Mouse (Mus musculus) ES-E14 (cell line): ENCODE data around the gene Fhit. TPM values are rescaled to one million over a fixed set of nuclear protein-coding genes. Genes with fewer than 3 reads are reported as not detected.

Experiments used
- DNase-seq: peaks from one replicate; pipeline ENCODE4 v3.0.0-alpha.2; 2013; ENCODE audit warnings: low read depth, low spot score
- H3K27ac ChIP-seq: 2 replicates; pipeline ENCODE4 v1.5.1; 2012; ENCODE audit warnings: low read depth, mild to moderate bottlenecking, low read length, moderate library complexity, mixed read lengths; ENCODE audit not compliant: poor library complexity, insufficient read depth, severe bottlenecking
- H3K36me3 ChIP-seq: 2 replicates; pipeline ENCODE4 v1.6.1; 2012; ENCODE audit warnings: mild to moderate bottlenecking, low read length, moderate library complexity, mixed read lengths; ENCODE audit not compliant: control insufficient read depth, poor library complexity, insufficient read depth, severe bottlenecking
- H3K4me1 ChIP-seq, 2 experiments: fragments of 150-350 bp in 1 of 2; sonication (generic) in 1 of 2; 2 replicates each; pipeline ENCODE4 v1.6.1; 2012; ENCODE audit warnings: low read length in 2 of 2, mild to moderate bottlenecking in 1 of 2, mixed read lengths in 1 of 2; ENCODE audit not compliant: control insufficient read depth in 2 of 2, insufficient read depth in 2 of 2, poor library complexity in 1 of 2
- H3K4me3 ChIP-seq, 2 experiments: fragments of 150-350 bp in 1 of 2; sonication (generic) in 1 of 2; 2 replicates each; pipeline ENCODE4 v1.5.1; 2012; ENCODE audit warnings: low read length in 2 of 2, low read depth in 1 of 2, mild to moderate bottlenecking in 1 of 2, mixed read lengths in 1 of 2; ENCODE audit not compliant: insufficient read depth in 1 of 2, poor library complexity in 1 of 2, severe bottlenecking in 1 of 2
- H3K9ac ChIP-seq: 2 replicates; pipeline ENCODE4 v1.6.1; 2012; ENCODE audit warnings: low read depth, mild to moderate bottlenecking, low read length, mixed read lengths; ENCODE audit not compliant: poor library complexity, insufficient read depth, severe bottlenecking
- H3K9me3 ChIP-seq: fragments of 150-350 bp; sonication (generic); 2 replicates; pipeline ENCODE4 v1.6.1; 2012; ENCODE audit warnings: low read depth, mild to moderate bottlenecking, low read length; ENCODE audit not compliant: control insufficient read depth, insufficient read depth
- CHD2 ChIP-seq: IDR thresholded peaks from 2 replicates; pipeline ENCODE4 v1.6.1; 2014; ENCODE audit warnings: mild to moderate bottlenecking, low read depth, low read length, inconsistent platforms
- HCFC1 ChIP-seq: IDR thresholded peaks from 2 replicates; pipeline ENCODE4 v1.6.1; 2012; ENCODE audit warnings: low read length, inconsistent platforms, borderline replicate concordance; ENCODE audit not compliant: insufficient read depth
- MAFK ChIP-seq: IDR thresholded peaks from 2 replicates; pipeline ENCODE4 v1.6.1; 2014; ENCODE audit warnings: mild to moderate bottlenecking, low read depth, low read length, inconsistent platforms; ENCODE audit not compliant: insufficient read depth
- ZC3H11A ChIP-seq: IDR thresholded peaks from 2 replicates; pipeline ENCODE4 v1.6.1; 2012; ENCODE audit warnings: low read depth, mild to moderate bottlenecking, inconsistent platforms, low read length, borderline replicate concordance
- ZNF384 ChIP-seq: IDR thresholded peaks from 2 replicates; pipeline ENCODE4 v1.6.1; 2012; ENCODE audit warnings: low read depth, low read length, inconsistent platforms
- in situ Hi-C, 2 experiments: fragments of 600-800 bp; cut with MboI; formaldehyde crosslinking; loops; one replicate each; pipeline ENCODE4 v1.15.1; 2025; ENCODE audit warnings: low sequenced_read_pairs in 2 of 2, inconsistent platforms in 1 of 2; ENCODE audit not compliant: unreplicated experiment in 2 of 2
- total RNA-seq: library from RNA; depleted of rRNA; stranded (reverse); fragments of 300-350 nt; gene quantifications from 2 replicates; pipeline ENCODE4 v1.2.3, GENCODE M21; 2012

The Fhit gene
- total RNA-seq, 1 experiment: 1.0 TPM

DNA sequence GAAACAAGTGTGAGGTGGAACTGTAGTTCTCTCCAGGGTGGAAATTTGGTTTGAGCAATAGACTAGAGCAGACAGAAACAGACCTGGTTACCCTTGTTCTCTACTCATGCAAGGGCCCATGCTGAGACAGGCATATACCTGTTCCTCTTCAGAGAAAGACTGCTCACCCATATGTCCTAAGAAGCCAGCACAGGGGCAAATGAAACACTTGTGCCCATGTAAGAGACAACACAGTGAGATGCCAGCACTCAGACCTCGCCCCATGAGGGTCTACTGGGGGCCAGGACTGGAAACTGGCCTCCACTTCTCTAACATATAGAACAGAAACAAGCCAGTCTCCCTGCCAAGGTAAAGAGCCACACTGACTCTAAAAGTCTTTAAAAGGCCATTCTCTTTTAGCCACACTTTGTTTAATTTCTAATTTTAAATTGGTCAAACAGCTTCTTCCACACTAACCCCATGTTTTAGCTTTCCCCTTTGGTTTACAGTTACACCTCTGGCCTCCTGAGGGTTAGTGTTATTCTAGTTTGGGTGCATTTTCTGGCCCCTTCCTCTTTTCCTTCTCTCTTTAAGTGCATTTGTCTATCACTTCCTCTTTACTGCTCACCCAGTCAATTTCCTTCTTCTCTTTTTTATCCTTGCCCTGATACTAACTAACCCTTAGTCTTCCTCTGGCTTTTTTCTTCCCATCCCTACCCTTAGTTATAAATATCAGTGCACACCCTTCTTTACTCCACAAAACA, 722.7 kb downstream of the Fhit start:
- no peak overlapping the region for H3K4me3 ChIP-seq
- no peak for DNase-seq
- H3K4me1 ChIP-seq: no peaks in the 10 kb centered on the region
- H3K36me3 ChIP-seq: no peaks in the 10 kb centered on the region
- no peak overlapping the region for H3K27ac ChIP-seq
- in situ Hi-C loops: no loop called here
- TF ChIP-seq CHD2: no peak
- no peak for TF ChIP-seq HCFC1
- TF ChIP-seq ZC3H11A: no peak
- TF ChIP-seq ZNF384: no peak
- TF ChIP-seq MAFK: no peak
- no peak overlapping the region for H3K9ac ChIP-seq
- no peaks in the 10 kb centered on the region for H3K9me3 ChIP-seq

- Histone ChIP-seq H3K9ac (no peak overlapping the region), H3K9me3 (no peaks in the 10 kb centered on the region), H3K27ac (no peak overlapping the region), H3K4me3 (no peak overlapping the region), H3K4me1 (no peaks in the 10 kb centered on the region), H3K36me3 (no peaks in the 10 kb centered on the region)
- no peak for DNase-seq
- TF ChIP-seq ZC3H11A (no peak), CHD2 (no peak), HCFC1 (no peak), MAFK (no peak), ZNF384 (no peak)
- in situ Hi-C loops: no loop called here
Measured at GRCm38 (mm10) chr14:10436193-10436592, 725.6 kb downstream of the Fhit start.

DNA sequence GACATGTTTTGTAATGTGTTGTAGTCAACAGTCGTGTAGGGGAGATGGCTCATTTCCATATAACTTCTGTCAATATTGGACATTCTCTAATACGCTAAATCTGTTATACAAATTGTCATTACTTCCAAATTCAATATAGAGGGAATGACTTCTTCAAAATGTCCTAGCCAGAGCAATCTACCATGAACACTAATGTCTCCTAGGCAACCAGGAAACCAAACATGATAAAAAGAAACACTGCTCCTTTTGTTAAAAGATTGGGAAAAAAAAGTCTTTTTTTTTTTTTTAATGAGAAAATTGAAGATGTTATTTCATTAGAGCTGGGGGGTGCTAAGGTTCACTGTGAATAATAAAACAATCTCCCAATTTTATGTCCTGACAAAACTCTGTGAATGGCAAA, 729.3 kb downstream of the Fhit start:
- in situ Hi-C loops: no loop called here
- Histone ChIP-seq H3K4me1 (no peaks in the 10 kb centered on the region), H3K36me3 (no peaks in the 10 kb centered on the region), H3K27ac (no peak overlapping the region), H3K4me3 (no peak overlapping the region), H3K9me3 (no peaks in the 10 kb centered on the region), H3K9ac (no peak overlapping the region)
- DNase-seq: no peak
- no peak for TF ChIP-seq ZNF384
- no peak for TF ChIP-seq CHD2
- no peak for TF ChIP-seq MAFK
- no peak for TF ChIP-seq ZC3H11A
- TF ChIP-seq HCFC1: no peak

- no peak overlapping the region for H3K27ac ChIP-seq
- no peaks in the 10 kb centered on the region for H3K36me3 ChIP-seq
- TF ChIP-seq HCFC1 (no peak), MAFK (no peak), ZNF384 (no peak), ZC3H11A (no peak)
- no peak overlapping the region for H3K9ac ChIP-seq
- H3K4me3 ChIP-seq: no peak overlapping the region
- H3K4me1 ChIP-seq: no peaks in the 10 kb centered on the region
- H3K9me3 ChIP-seq: no peaks in the 10 kb centered on the region
- no peak for DNase-seq
- in situ Hi-C loops: no loop called here
Measured at GRCm38 (mm10) chr14:10430396-10431000, 731.3 kb downstream of the Fhit start.
